Mouse (Mus musculus) colon, adult 2 months (tissue): ENCODE measurements around the gene Trim7. TPM values are rescaled to one million over a fixed set of nuclear protein-coding genes. Genes with fewer than 3 reads are reported as not detected.

ENCODE experiments used
- polyA plus RNA-seq: library from polyadenylated mRNA; depleted of rRNA; stranded (reverse); fragments of >200 nt; gene quantifications from 2 replicates; pipeline ENCODE4 v1.2.3, GENCODE M21; 2012; rRNA removed

The Trim7 gene
- 8.7 and 9.0 TPM in 2 replicates for polyA plus RNA-seq

GRCm38 (mm10) chr11:48825979-48826751 is at the start of gene Trim7, which contains the start of gene Gm12184:
Trim7 (plus strand) TSS chr11:48826140.
Gm12184 (minus strand) TSS chr11:48826655.

GRCm38 (mm10) chr11:48799921-48800701 is 25.8 kb upstream of the Trim7 start, which contains the start of gene Rack1:
Rack1 (plus strand) TSS chr11:48800332.

GRCm38 (mm10) chr11:48816800-48817665 is 8.9 kb upstream of the Trim7 start, which contains the start of gene Trim41:
Trim41 (minus strand) TSS chr11:48817353.

GRCm38 (mm10) chr11:48871201-48871772 is 45.3 kb downstream of the Trim7 start, which contains the start of gene Irgm1:
Irgm1 (minus strand) TSS chr11:48871683.

Other genes with a start within 250 kb of the Trim7 start
- gene Rack1, start 25.8 kb upstream of the Trim7 start, polyA plus RNA-seq = 2,419 and 2,722 TPM in 2 replicates
- gene Trim41, start 8.8 kb upstream of the Trim7 start, polyA plus RNA-seq = 34.3 and 35.4 TPM in 2 replicates
- gene Gm12184, start 515 bp downstream of the Trim7 start, polyA plus RNA-seq = 6.7 and 15.0 TPM in 2 replicates
- gene Irgm1, start 45.5 kb downstream of the Trim7 start, polyA plus RNA-seq = 6.3 and 7.0 TPM in 2 replicates
- gene Gm5431, start 76.1 kb downstream of the Trim7 start, polyA plus RNA-seq = 0.41 and 0.52 TPM in 2 replicates
- 3.6 and 3.9 TPM in 2 replicates for gene Psme2b, start 120.0 kb downstream of the Trim7 start, polyA plus RNA-seq
- not detected in 2 replicates for gene Olfr56, start 152.7 kb downstream of the Trim7 start, polyA plus RNA-seq
- gene 9930111J21Rik1, start 153.3 kb downstream of the Trim7 start, polyA plus RNA-seq = 0.79 and 1.2 TPM in 2 replicates
- gene Gm12185, start 166.1 kb downstream of the Trim7 start, polyA plus RNA-seq = 0.03 and 0.07 TPM in 2 replicates
- 0.15 and 0.20 TPM in 2 replicates for gene Tgtp1, start 168.0 kb downstream of the Trim7 start, polyA plus RNA-seq
- 0.57 and 0.64 TPM in 2 replicates for gene 9930111J21Rik2, start 225.1 kb downstream of the Trim7 start, polyA plus RNA-seq
- 0.34 and 1.0 TPM in 2 replicates for gene Tgtp2, start 238.1 kb downstream of the Trim7 start, polyA plus RNA-seq